Mouse (Mus musculus) bone marrow, adult 2 months (tissue): ENCODE results near the gene Cox5a.

Experiments
- CTCF ChIP-seq: fragments of 200-500 bp; IDR thresholded peaks from 2 replicates; pipeline ENCODE4 v1.5.1; 2011; ENCODE audit warnings: low read length, control low read depth; ENCODE audit not compliant: control insufficient read depth, insufficient read depth
- POLR2A ChIP-seq: fragments of 200-500 bp; IDR thresholded peaks from 2 replicates; pipeline ENCODE4 v1.6.1; 2011; ENCODE audit warnings: low read depth, mild to moderate bottlenecking, control low read depth, low read length, borderline replicate concordance; ENCODE audit not compliant: control insufficient read depth

DNA sequence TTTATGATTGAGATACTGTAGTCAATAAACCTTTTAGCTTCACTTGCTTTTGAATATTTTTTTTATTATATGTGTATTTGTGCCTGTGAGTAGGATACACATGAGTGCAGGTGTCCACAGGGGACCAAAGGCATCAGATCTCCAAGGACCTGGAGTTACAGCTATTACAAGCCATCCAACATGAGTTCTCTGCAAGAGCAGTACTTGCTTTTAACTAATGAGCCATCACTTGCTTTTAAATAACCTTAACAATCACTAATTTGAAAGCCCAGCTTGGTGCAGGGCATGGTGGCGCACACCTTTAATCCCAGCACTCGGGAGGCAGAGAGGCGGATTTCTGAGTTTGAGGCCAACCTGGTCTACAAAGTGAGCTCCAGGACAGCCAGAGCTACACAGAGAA is 33.7 kb downstream of the Cox5a start:
- no peak for TF ChIP-seq CTCF
- no peak for TF ChIP-seq POLR2A
